Mouse (Mus musculus) erythroid progenitor cell, adult 5-6 weeks (primary cell): ENCODE measurements around the gene D430042O09Rik. TPM values are rescaled to one million over a fixed set of nuclear protein-coding genes. Genes with fewer than 3 reads are reported as not detected.
A peak's percentile ranks its signal among the peaks of the same experiment; 100 is the strongest.
"Not testable (repeated sequence)": the region's sequence is repeated elsewhere in the genome, so short reads cannot be mapped to it uniquely, and the experiment has no call there.

ENCODE experiments used
- ATAC-seq: replicated peaks from 2 replicates; pipeline ENCODE4 v1.8.0; 2016; ENCODE audit warnings: moderate number of reproducible peaks, mild to moderate bottlenecking, moderate TSS enrichment, inconsistent platforms; ENCODE audit not compliant: poor library complexity, low FRiP score, severe bottlenecking
- total RNA-seq, 2 experiments: library from RNA; stranded (forward) in 1 of 2; stranded (reverse) in 1 of 2; fragments of 150-400 nt in 1 of 2; fragments of 186-747, 209-891 nt in 1 of 2; gene quantifications; 2 replicates each; pipeline versions ENCODE4 v1.2.3 to v1.2.4; 2015 to 2017; ENCODE audit warnings: low replicate concordance in 2 of 2

D430042O09Rik gene
- 5.9 and 15.1 TPM in 2 replicates for total RNA-seq (2015; ENCODE audit: low replicate concordance)
- total RNA-seq (2017; ENCODE audit: low replicate concordance) = 4.7 and 9.5 TPM in 2 replicates

DNA sequence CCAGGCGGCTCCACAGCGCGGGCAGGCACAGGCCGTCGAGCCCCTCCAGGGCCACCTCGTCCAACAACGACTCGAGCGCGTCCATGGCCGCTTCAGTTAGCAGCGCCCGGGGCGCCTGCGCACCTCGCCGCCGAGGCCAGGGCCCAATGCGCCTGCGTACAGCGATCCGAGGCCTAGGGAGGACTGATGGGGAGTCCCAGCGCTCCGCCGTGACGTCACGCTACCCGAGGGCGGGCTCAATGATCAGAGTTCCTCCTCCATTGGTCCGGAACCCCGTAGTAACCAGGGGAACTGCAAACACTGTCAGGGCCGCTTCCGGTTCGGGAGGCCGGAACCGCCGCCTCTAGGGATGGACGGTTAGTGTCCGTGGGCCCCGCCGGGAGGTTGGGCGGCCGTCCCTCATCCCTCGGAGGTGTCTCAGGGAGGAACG lies at the start of gene D430042O09Rik, which contains the start of gene Gtf3c1:
TSS of gene D430042O09Rik (plus strand) at position 296 of the 430 bp plus-strand sequence.
TSS of gene Gtf3c1 (minus strand) at position 188 of the 430 bp plus-strand sequence.
- peak; percentile 96 for ATAC-seq

DNA sequence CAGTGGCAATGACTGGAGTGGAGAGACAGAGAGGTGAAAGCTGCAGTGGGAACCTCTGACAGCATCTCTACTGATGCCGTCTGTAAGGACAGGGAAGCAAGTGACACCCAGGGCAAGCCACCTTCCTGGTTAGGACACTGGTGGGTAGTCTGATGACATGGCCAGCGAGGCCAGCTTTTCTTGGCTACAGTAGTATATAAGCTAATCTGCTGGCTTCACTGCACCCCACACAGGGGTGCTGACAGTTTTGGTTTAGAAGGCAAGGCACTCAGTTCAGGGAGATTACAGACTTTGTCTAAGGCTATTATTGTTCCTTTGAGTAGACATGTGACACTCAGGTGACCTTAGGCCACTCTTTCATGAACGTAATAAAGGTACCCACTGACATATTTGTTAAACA lies 44.0 kb upstream of the D430042O09Rik start:
- no peak for ATAC-seq

DNA sequence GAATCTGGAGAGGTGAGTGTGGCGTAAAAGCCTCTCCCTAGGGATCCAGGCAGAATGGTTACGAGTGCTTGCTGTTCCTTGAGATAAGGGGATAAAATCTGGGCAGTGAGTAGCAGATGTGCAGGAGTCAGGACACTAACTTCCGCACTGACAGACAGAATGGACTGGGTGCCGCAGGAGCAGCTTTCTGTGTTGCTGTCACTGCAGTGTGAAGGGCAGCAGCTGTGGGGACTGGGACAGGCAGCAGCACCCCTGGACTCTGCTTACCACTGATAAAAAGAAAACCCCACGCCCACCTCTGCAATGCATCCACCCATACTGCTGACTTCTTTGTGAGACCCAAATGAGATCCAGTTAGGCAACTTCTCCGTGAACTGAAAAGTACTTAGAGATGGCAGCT lies 36.8 kb upstream of the D430042O09Rik start:
- no peak for ATAC-seq

DNA sequence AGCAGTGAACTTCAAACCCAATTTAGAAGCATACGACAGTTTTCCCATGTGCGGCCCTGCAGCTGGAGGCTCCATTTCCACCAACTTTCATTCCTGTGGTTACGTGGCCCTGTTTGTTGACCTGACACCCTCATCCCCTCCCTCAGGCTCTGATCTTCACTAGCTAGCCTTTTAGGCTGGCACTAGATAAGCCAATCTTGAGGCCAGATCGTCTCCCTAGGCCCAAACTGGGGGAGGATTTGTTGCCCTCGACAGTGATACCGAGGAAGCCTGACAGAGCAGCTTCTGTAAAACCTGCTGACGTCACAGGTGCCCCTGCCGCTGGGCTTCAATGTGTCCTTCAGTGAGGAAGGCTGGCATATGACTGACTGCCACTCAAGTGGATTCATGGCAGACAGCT lies 36.3 kb upstream of the D430042O09Rik start:
- no peak for ATAC-seq

DNA sequence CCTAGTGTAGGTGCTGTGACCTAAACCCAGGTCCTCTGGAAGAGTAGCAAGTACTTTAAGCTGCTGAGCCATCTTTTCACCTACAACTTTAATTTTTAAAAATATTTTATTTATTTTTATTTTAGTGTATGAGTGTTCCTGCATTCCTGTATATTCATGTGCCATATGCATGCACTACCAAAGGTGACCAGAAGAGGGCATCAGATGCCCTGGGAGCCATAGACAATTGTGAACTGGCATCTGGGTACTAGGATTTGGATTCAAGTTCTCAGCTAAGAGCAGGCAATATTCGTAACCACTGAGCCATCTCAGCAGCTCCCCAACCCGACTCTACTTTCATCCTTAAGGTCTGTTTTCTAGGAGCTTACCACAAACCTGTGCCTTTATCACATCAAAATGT lies 32.8 kb upstream of the D430042O09Rik start:
- ATAC-seq = no peak; the same call in 1 of the 2 replicates

DNA sequence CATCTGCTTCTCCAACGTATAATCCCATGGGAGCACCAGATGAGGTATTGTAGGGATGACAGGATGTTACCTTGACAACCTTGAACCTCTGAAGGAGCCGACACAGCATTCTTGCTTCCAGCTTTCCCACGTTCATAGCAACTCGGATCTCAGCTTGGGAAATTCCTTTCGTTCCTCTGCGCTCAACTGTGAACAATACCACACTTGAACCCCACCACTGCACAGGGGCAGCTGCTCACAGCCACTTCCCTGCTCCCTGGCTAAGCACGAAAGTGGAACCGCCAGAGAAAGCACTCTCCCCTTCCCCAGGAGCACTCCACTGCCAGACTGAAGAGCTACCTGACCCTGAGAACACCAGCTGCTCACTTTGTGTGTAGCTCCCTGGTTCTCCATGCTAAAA lies 28.9 kb upstream of the D430042O09Rik start:
- no peak for ATAC-seq

DNA sequence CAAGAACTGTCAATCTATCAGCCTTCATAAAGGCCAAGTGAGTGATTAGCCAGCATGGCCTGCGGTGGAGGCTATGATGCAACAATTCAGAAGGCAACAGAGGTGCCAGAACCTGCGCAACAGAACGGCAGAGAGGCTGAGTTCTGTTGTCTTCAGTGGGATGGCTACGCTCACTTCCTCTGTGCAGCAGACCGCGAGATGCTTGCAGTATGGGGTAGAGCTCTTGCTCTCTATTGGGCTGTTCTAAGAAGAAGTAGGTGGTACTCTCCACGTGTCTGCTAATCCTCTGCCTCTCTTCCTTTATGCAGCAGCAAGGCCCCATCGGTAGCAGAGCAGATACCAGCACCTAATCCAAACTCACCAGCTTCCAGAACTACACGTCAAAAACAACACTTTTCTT lies 27.8 kb upstream of the D430042O09Rik start:
- no peak for ATAC-seq

DNA sequence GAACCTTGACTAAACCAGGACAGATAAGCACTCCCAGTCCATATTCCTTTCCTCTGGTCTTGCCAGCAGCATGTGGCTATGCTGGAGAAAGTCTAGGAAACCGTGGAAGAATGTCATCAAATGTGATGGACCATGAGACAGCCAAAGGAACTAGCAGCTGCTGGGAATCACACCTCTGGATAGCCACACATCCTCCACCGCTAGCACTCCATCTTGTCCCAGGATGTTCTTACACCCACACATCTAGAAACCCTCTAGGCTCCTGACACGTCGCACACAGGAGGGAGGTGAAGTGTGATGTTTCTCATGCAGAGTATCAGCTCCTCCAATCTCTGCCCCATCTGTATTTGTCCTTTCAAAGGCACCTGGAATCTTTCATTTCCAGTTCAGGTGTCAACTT lies 17.2 kb upstream of the D430042O09Rik start:
- no peak for ATAC-seq

DNA sequence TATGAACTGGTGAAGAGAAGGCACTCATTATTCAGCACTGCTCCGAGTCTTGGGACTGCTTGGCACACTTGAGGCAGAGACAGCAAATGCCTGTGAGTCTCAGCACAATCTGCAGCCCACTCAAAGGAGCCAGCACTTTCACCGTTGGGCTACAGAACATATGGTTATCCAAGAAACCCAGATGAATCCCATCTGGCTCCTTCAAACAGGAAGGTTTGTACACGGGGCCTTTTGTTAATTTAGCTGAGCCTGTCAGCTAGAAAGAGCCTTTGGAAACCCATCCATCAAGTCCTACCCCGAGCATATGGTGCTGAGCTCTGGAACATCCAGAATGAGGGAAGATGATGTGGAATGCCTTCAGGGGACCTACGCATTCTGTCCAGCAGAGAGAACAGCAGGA lies 13.6 kb upstream of the D430042O09Rik start:
- no peak for ATAC-seq

DNA sequence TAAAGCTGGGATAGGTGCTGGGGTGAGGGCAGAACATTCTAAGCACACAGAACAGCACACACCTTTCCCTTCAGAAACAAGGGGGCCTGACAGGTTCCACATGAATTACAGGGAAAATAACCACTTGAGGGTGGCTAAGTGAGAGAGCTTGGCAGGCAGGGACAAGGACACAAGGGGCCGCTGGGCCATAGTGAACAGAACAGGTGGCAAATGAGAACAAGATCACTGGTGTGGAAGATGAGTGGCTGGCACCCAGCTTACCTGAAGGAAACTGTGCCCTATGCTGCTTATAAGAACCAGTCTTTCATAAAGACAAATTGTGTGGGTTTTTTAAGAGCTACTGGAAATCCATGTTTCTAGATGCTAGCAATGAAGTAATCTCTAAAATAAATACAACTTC lies 4.9 kb upstream of the D430042O09Rik start:
- ATAC-seq = no peak

DNA sequence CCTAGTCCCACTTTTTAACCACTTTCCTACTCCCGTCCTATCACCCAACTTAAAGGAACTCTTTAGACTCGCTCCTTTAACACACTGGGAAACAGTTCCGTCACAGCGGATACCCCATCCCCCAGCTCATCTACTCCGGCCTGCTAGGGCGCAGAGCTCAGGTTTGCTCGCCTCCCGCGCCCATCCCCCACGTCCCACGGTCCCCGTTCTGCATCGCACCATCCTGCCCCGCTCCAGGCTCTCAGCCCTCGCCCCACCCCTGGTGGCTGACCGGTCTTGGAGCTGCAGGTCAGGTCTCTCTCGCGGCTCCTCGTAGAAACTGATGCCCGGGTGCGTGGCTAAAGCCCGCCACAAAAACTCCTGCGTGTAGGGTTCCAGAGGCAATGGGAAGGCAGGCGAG lies 502 bp upstream of the D430042O09Rik start:
- ATAC-seq = peak; percentile 70

DNA sequence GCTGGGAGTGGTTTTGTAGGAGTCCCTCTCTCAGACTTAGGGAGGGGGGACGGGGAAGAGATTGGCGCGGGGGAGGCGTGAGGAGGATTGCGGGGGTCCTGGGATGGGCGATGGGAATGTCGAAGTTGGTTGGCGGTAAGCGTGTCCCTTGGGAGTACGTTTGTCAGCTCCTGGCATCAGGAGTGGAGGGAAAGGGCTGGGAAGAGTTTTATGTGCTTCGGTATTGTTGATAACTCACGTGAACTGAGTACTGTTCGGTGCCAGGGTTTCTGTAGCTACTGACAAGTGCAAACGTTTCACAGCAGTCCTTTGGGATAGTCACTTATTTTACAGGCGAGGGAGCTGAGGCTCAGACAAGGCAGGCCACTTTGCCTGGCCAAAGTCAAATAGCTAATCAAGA lies 412 bp downstream of the D430042O09Rik start:
- ATAC-seq = no peak

DNA sequence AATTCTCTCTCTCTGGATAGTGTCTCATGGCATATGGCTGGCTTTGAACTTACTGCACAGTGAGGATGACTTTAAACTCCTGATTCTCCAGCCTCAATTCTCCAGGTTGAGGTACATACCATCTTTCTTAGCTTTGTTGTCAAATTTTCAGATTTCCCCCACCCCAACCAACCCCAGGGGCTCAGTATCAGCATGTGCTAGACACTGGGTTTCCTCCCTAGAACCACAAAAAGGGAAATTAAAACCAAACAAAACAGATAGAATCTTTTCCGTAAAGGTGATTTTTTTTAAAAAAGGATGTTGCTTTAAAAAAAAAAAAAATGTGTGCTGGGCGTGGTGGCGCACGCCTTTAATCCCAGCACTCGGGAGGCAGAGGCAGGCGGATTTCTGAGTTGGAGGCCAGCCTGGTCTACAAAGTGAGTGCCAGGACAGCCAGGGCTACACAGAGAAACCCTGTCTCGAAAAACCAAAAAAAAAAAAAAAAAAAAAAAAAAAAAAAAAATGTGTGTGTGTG lies 5.9 kb downstream of the D430042O09Rik start:
- ATAC-seq = not testable (repeated sequence)

DNA sequence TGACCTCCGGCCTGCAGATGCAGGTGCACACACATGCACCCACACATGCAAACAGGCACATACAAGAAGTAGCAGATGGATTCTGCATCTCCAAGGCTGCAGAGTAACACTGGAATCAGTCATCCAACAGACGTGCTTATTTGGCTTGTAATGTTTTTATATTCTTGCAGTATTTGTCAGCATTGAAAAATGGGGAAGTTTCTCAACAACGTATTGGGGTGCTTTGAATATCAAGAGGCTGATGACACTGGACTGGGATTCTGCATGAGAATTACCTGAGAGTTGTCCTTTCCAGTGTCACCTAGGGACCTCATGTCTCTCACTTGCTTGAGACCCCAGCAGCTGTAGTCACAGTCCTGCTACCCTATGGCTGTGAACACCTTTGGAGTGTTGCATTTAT lies 7.1 kb downstream of the D430042O09Rik start:
- ATAC-seq = no peak

DNA sequence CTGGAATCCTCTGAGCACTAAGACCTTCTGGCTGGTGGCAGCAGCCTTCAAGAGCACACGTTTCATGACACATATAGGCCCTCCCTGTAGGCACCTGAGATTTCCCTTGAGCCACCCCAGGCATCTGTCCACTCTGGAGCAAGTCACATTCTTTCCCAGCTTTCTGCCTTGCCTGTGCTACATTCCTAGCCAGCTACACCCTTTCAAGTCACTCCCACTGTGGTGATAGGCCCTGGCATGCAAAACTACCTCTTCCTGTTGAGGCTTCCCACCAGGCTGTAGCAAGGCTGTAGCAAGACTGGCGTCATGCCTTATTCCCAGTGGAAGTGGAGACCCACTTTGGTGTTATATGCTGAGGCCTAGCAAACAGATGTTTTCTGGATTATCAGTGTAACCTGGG lies 9.0 kb downstream of the D430042O09Rik start:
- ATAC-seq = no peak

DNA sequence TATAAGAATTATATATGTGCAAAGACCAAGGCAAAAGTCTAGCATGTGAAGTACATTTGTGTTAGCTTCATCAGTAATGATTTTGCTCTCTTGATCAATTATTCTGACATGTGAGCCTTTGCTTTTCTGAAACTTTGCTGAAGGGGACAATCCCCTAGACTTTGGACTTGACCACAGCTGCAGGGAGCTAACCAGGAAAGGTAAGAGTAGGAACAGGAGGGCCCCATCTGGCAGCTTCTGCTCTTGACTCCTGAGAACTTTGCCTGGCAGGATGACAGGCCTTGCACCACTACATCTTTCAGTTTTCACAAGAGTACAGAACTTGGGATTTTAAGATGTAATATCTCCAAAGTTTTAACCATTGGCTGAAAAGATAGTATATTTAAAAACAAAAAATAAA lies 9.9 kb downstream of the D430042O09Rik start:
- no peak for ATAC-seq

DNA sequence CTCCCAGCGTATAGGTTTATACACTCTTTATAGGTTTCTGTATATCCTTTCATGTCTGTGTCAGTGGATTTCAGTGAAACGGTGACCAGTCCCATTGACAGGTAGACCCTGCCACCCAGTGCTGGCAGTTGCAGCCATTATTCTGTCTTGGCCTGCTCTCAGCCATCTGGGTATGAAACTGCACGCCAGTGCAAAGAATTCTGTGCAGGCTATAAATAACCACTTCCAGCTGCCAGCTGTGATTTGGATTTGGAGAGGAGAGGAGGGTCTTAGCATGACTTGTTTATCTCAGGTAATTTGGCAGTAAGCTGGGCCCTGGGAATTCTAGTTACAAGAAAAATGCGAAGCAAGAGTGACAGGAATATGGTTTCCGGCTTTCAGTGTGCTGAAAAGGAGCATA lies 12.7 kb downstream of the D430042O09Rik start:
- ATAC-seq = no peak

DNA sequence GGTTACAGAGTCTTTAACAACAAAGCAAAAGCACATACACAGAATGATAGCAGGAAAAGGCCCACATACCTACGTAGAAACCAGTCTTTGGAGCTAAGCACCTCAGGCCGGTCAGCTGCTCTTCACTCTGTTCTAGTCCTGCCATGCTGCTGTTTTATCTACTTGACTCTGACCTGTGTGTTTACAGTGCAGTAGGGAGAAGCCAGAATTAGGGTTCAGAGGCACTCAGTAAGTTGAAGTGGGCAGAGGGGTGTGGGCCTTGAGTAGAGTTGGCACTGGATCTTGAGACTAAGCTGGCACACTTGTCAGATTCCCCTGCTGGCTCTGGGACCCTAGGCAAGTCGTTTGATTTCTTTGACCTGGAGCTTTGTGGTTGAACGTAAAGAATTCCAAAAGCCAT lies 13.3 kb downstream of the D430042O09Rik start:
- ATAC-seq = no peak

DNA sequence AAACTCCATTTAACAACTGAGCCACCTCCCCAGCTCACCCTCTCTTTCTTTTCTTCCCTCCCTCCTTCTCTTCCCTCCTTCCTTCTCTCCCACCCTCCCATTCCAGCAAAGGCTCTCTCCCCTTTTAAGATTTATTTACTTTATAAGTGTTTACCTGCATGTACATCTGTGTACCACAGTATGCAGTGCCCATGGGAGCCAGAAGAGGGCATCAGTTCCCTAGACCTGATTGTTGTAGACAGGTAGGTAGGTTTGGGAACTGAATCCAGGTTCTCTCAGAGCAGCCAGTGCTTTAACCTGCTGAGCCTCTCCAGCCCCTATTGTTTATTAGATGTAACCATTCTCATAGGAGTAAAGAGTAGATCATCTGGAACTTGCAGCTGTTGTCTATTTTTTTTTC lies 14.4 kb downstream of the D430042O09Rik start:
- no peak for ATAC-seq

DNA sequence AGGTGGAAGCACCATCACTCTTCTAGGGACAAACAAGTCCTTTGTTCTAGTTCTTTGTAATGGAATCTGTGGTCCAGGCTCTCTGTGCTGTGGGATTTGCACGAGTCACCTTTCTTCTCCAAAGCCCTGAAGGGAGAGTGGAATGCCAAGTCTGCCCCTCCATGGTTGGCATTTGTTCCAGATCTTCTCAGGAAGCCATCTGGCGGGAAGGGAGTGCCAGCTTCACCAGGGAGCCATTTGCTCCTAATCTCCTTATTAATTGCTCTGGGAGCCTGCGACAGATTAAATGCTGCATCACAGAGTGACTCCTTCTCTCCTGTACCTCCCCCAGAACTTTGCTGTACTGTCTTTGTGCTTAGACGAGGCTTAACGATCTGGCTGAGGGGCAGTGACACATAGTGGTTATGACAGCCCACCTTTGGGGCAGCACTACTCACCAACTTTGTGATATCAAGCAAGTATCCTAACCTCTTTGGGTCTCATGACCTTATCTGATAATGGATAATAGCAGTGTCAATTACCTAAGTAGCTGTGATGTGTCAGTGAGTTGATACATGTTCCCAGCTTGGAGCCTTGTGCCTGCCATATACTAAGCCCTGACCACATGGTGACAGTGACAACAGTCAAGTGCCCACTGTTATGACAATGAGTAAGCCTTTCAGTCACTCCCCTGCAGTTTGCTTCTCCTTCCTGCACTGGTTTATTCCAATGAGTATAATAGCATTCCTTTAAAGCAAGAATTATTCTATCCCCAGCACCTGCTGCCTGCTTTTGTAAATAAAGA lies 15.7 kb downstream of the D430042O09Rik start:
- ATAC-seq = no peak

DNA sequence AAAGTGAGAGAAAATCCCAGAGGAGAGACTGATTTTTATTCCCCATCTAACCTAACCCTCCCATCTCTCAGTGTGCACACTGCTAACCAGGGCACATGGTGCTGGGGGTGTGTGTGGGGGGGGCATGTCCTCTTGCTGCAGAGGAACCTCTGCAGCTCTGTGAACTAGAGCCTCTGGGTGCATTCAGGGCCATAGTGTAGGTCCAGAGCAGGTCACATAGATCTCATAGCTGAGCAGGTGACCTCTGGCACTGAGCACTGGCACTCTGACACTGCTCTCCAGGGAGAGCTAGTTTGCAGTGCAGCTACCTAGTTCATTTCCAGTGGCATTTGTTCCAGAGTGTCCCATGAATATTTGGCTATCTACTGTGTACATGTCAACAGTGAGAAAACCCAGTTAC lies 24.0 kb downstream of the D430042O09Rik start:
- ATAC-seq = no peak
